Mouse (Mus musculus) intestine, embryonic 14.5 days (tissue): ENCODE data around the gene Gpkow. TPM values are rescaled to one million over a fixed set of nuclear protein-coding genes. Genes with fewer than 3 reads are reported as not detected.
"Not testable (repeated sequence)": the region's sequence is repeated elsewhere in the genome, so short reads cannot be mapped to it uniquely, and the experiment has no call there.

Experiments used
- ATAC-seq: fragments of 200-750 bp; cut with Nextera tagmentation; replicated peaks from 2 replicates; pipeline ENCODE4 v1.8.0; 2017; ENCODE audit warnings: low read depth, moderate number of reproducible peaks, moderate TSS enrichment, moderate library complexity; ENCODE audit not compliant: low FRiP score, low TSS enrichment
- DNase-seq: peaks from one replicate; pipeline ENCODE4 v3.0.0-alpha.2; 2018; ENCODE audit warnings: low spot score
- H3K27ac ChIP-seq: fragments of 300-500 bp; sonication (generic); 2 replicates; pipeline ENCODE4 v1.5.1; 2014; ENCODE audit warnings: low read depth, mild to moderate bottlenecking, control low read depth
- H3K27me3 ChIP-seq: fragments of 300-500 bp; sonication (generic); replicated peaks from 2 replicates; pipeline ENCODE4 v1.6.1; 2014; ENCODE audit warnings: low read length, control low read depth; ENCODE audit not compliant: control insufficient read depth, insufficient read depth
- H3K36me3 ChIP-seq: fragments of 300-500 bp; sonication (generic); 2 replicates; pipeline ENCODE4 v1.6.1; 2014; ENCODE audit warnings: low read length, control low read depth; ENCODE audit not compliant: control insufficient read depth, insufficient read depth
- H3K4me1 ChIP-seq: fragments of 300-500 bp; sonication (generic); replicated peaks from 2 replicates; pipeline ENCODE4 v1.6.1; 2014; ENCODE audit warnings: low read length, control low read depth, mixed read lengths; ENCODE audit not compliant: control insufficient read depth, insufficient read depth
- H3K4me2 ChIP-seq: fragments of 300-500 bp; sonication (generic); 2 replicates; pipeline ENCODE4 v1.6.1; 2014; ENCODE audit warnings: low read length
- H3K4me3 ChIP-seq: fragments of 300-500 bp; sonication (generic); 2 replicates; pipeline ENCODE4 v1.5.1; 2014; ENCODE audit warnings: low read depth, low read length, control low read depth, mixed read lengths
- H3K9ac ChIP-seq: fragments of 300-500 bp; sonication (generic); 2 replicates; pipeline ENCODE4 v1.6.1; 2014; ENCODE audit warnings: mild to moderate bottlenecking, low read length
- H3K9me3 ChIP-seq: fragments of 300-500 bp; sonication (generic); 2 replicates; pipeline ENCODE4 v1.6.1; 2016; ENCODE audit warnings: low read length, control low read depth; ENCODE audit not compliant: control insufficient read depth
- WGBS: fragments of 180-500 bp; shearing (Covaris S2); extraction: QIAGEN DNeasy Blood & Tissue Kit; methylation state at CpG from one replicate; pipeline ENCODE4 v1.1.7; 2014; 5-methylcytosine and 5-hydroxymethylcytosine counted together
- polyA plus RNA-seq: library from polyadenylated mRNA; unstranded; fragments of >200 nt; fragmentation: Nextera tagmentation; extraction: Ambion mirVana; gene quantifications from 2 replicates; pipeline ENCODE4 v1.2.1, GENCODE M21; 2014

The Gpkow gene
- polyA plus RNA-seq, 1 experiment from 2014 or later = 33.6 TPM

- no peaks in the 10 kb centered on the region for H3K27me3 ChIP-seq
- H3K9me3 ChIP-seq = no peaks in the 10 kb centered on the region
- 20% methylated on average over 27 of the region's 27 CpGs for WGBS
- peak; percentile 90 for ATAC-seq
- no peak overlapping the region for H3K27ac ChIP-seq
- H3K4me3 ChIP-seq = peak overlapping the region; percentile 18; the same call in 1 of the 2 replicates
- H3K9ac ChIP-seq = no peak overlapping the region
- peak overlapping the region; percentile 46 for H3K4me2 ChIP-seq
- DNase-seq = peak; percentile 86
- H3K36me3 ChIP-seq = no peaks in the 10 kb centered on the region
- no peaks in the 10 kb centered on the region for H3K4me1 ChIP-seq
Observed at GRCm38 (mm10) chrX:7679405-7680056, 17.4 kb upstream of the Gpkow start.

DNA sequence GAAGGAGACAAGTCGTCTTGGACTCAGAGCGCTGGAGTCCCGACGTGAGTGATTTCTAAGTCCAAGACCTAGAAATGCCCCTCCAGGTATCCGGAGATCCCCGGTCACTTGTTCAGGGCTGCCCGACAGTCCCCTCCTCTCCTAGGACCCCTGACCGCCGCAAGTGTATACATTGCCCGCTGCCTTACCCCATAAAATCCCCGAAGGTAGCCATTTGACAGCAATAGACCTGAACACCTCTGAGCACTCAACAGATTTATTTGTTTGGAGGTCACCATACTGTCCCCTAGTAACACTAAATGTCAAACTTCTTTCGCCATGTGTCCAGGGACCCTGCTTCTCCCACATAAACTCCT lies 16.9 kb upstream of the Gpkow start:
- DNase-seq = no peak
- Histone ChIP-seq H3K36me3 (no peaks in the 10 kb centered on the region), H3K4me2 (peak overlapping the region; percentile 46), H3K4me3 (peak overlapping the region; percentile 18; the same call in 1 of the 2 replicates), H3K4me1 (no peaks in the 10 kb centered on the region), H3K9ac (no peak overlapping the region), H3K9me3 (no peaks in the 10 kb centered on the region), H3K27me3 (no peaks in the 10 kb centered on the region), H3K27ac (no peak overlapping the region)
- 14% methylated on average over 12 of the region's 12 CpGs for WGBS
- ATAC-seq = no peak

- DNase-seq (no peak), ATAC-seq (no peak)
- Histone ChIP-seq H3K4me2 (peak within 1 kb of the TSS; percentile 46), H3K4me3 (peak within 1 kb of the TSS; percentile 18; the same call in 1 of the 2 replicates), H3K9ac (no peak within 1 kb of the TSS), H3K27ac (no peak within 1 kb of the TSS), H3K27me3 (no peaks in the 10 kb centered on the region), H3K9me3 (no peaks in the 10 kb centered on the region), H3K36me3 (no peaks in the 10 kb centered on the region), H3K4me1 (no peaks in the 10 kb centered on the region)
- WGBS = 69% methylated on average over 14 of the region's 14 CpGs
Observed at GRCm38 (mm10) chrX:7680864-7681263, 16.1 kb upstream of the Gpkow start, which contains the start of gene Magix. TSS of gene Magix (minus strand) at chrX:7681251.

- Histone ChIP-seq H3K4me3 (no peak overlapping the region), H3K36me3 (no peaks in the 10 kb centered on the region), H3K27me3 (no peaks in the 10 kb centered on the region), H3K4me2 (no peak overlapping the region), H3K27ac (no peak overlapping the region), H3K4me1 (no peaks in the 10 kb centered on the region), H3K9ac (no peak overlapping the region), H3K9me3 (no peaks in the 10 kb centered on the region)
- WGBS = 100% methylated on average over 2 of the region's 2 CpGs
- ATAC-seq = no peak
- no peak for DNase-seq
Observed at GRCm38 (mm10) chrX:7688321-7688720, 8.6 kb upstream of the Gpkow start.

GRCm38 (mm10) chrX:7690486-7690885 lies 6.4 kb upstream of the Gpkow start:
- H3K9ac ChIP-seq = no peak overlapping the region
- H3K27me3 ChIP-seq = no peaks in the 10 kb centered on the region
- H3K4me1 ChIP-seq = no peaks in the 10 kb centered on the region
- H3K4me3 ChIP-seq = no peak overlapping the region
- no peak for ATAC-seq
- H3K4me2 ChIP-seq = no peak overlapping the region
- no peaks in the 10 kb centered on the region for H3K9me3 ChIP-seq
- H3K27ac ChIP-seq = no peak overlapping the region
- 72% methylated on average over 3 of the region's 3 CpGs for WGBS
- DNase-seq = no peak
- no peaks in the 10 kb centered on the region for H3K36me3 ChIP-seq

DNA sequence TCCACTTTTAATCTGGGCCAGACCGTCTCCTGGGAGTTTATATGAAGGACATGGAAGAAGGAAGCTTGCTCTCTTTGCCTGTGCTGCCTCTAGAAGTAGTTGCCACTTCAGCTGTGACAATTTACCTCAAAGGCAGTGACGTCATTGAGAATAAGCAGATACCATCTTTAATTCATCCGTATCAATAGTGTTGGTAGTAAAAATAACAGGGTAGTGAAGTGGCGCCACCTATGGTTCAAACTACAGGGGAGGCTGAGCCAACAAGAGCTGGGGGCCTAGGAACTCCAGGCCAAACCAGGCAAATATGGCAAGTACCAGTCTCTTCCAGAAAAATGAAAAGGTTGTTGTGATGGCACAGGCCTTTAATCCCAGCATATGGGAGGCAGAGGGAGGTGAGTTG lies 4.1 kb upstream of the Gpkow start:
- ATAC-seq = no peak
- no peaks in the 10 kb centered on the region for H3K9me3 ChIP-seq
- no peak overlapping the region for H3K9ac ChIP-seq

GRCm38 (mm10) chrX:7696520-7696919 lies 411 bp upstream of the Gpkow start:
- Histone ChIP-seq H3K27me3 (no peaks in the 10 kb centered on the region), H3K4me3 (peak overlapping the region; percentile 62), H3K36me3 (peaks cover under 1% of the 10 kb centered on the region; the same call in 1 of the 2 replicates), H3K4me1 (no peaks in the 10 kb centered on the region), H3K27ac (no peak overlapping the region), H3K4me2 (peak overlapping the region; percentile 41), H3K9me3 (no peaks in the 10 kb centered on the region), H3K9ac (no peak overlapping the region)
- 0 out of 2 replicates have a peak, but pooled peaks have one; percentile 47 for ATAC-seq
- no peak for DNase-seq
- 27% methylated on average over 6 of the region's 6 CpGs for WGBS

More for the DNA sequence above, 4.1 kb upstream of the Gpkow start:
- no peaks in the 10 kb centered on the region for H3K4me1 ChIP-seq
- no peaks in the 10 kb centered on the region for H3K36me3 ChIP-seq
- no peak overlapping the region for H3K27ac ChIP-seq
- H3K4me2 ChIP-seq = no peak overlapping the region
- DNase-seq = no peak
- no peak overlapping the region for H3K4me3 ChIP-seq
- 34% methylated on average over 4 of the region's 4 CpGs for WGBS
- H3K27me3 ChIP-seq = no peaks in the 10 kb centered on the region

DNA sequence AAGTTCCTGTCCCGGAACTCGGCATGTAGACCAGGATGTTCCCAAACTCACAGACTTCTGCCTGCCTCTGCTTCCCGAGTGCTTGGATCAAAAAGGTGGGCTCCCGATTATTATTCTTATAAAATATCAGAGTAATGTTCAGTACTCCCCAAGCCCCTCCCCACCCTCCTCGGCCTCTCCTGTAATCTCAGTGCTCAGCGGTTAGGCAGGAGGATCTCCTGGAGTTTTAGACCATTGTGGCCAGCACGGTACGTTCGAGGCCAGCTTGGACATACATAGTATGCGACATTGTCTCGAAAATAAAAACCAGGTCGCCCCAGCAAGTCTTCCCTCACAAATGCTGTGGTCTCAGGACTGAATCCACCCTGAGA lies 16.8 kb downstream of the Gpkow start:
- not testable (repeated sequence) for H3K9me3 ChIP-seq, H3K4me1 ChIP-seq, H3K27ac ChIP-seq, DNase-seq, H3K27me3 ChIP-seq, H3K36me3 ChIP-seq
- ATAC-seq = peak; percentile 54; the same call in 1 of the 2 replicates
- 21% methylated on average over 6 of the region's 12 CpGs for WGBS
- 0 out of 2 replicates have a peak overlapping the region, but pooled peaks have one; percentile 25 for H3K9ac ChIP-seq
- H3K4me2 ChIP-seq = peak overlapping the region; percentile 47
- peak overlapping the region; percentile 36 for H3K4me3 ChIP-seq
